Mouse (Mus musculus) MEL (cell line): Measurements from ENCODE around the gene Cacnb3. TPM values are rescaled to one million over a fixed set of nuclear protein-coding genes. Genes with fewer than 3 reads are reported as not detected.

Experiments
- DNase-seq: peaks from one replicate; pipeline ENCODE4 v3.0.0; 2011; ENCODE audit warnings: low read depth, low spot score
- H3K27ac ChIP-seq: 2 replicates; pipeline ENCODE4 v1.5.1; 2012; ENCODE audit warnings: low read depth, mild to moderate bottlenecking, control low read depth, low read length, moderate library complexity; ENCODE audit not compliant: control insufficient read depth
- H3K27me3 ChIP-seq, 2 experiments: fragments of 150-350 bp in 1 of 2; sonication (generic) in 1 of 2; 2 replicates each; pipeline ENCODE4 v1.6.1; 2012; ENCODE audit warnings: low read length in 2 of 2, mild to moderate bottlenecking in 2 of 2, improper control_type of control experiment in 1 of 2, moderate library complexity in 1 of 2; ENCODE audit not compliant: insufficient read depth in 2 of 2, control insufficient read depth in 1 of 2
- H3K36me3 ChIP-seq, 2 experiments: 2 replicates each; pipeline ENCODE4 v1.6.1; 2012 to 2014; ENCODE audit warnings: low read length in 2 of 2, improper control_type of control experiment in 1 of 2, inconsistent platforms in 1 of 2, mild to moderate bottlenecking in 1 of 2; ENCODE audit not compliant: insufficient read depth in 2 of 2, control insufficient read depth in 1 of 2
- H3K4me1 ChIP-seq, 2 experiments: fragments of 150-350 bp in 1 of 2; sonication (generic) in 1 of 2; 2 replicates each; pipeline ENCODE4 v1.6.1; 2012; ENCODE audit warnings: low read length in 2 of 2, improper control_type of control experiment in 1 of 2, mild to moderate bottlenecking in 1 of 2; ENCODE audit not compliant: insufficient read depth in 2 of 2, control insufficient read depth in 1 of 2
- H3K4me3 ChIP-seq, 2 experiments: fragments of 150-350 bp in 1 of 2; sonication (generic) in 1 of 2; 2 replicates each; pipeline ENCODE4 v1.5.1; 2012; ENCODE audit warnings: low read depth in 2 of 2, low read length in 2 of 2, mild to moderate bottlenecking in 2 of 2, moderate library complexity in 2 of 2, control low read depth in 1 of 2, improper control_type of control experiment in 1 of 2; ENCODE audit not compliant: control insufficient read depth in 1 of 2, insufficient read depth in 1 of 2
- H3K79me2 ChIP-seq: 2 replicates; pipeline ENCODE4 v1.6.1; 2012; ENCODE audit warnings: mild to moderate bottlenecking, low read length, moderate library complexity; ENCODE audit not compliant: control insufficient read depth, poor library complexity, insufficient read depth
- H3K9ac ChIP-seq: 2 replicates; pipeline ENCODE4 v1.6.1; 2012; ENCODE audit warnings: low read depth, mild to moderate bottlenecking, control low read depth, low read length, moderate library complexity; ENCODE audit not compliant: control insufficient read depth, poor library complexity, severe bottlenecking
- H3K9me3 ChIP-seq: fragments of 150-350 bp; sonication (generic); replicated peaks from 2 replicates; pipeline ENCODE4 v1.6.1; 2012; ENCODE audit warnings: mild to moderate bottlenecking, low read length, improper control_type of control experiment, moderate library complexity; ENCODE audit not compliant: insufficient read depth
- CHD2 ChIP-seq: IDR thresholded peaks from 2 replicates; pipeline ENCODE4 v1.6.1; 2011; ENCODE audit warnings: low read length, improper control_type of control experiment
- CTCF ChIP-seq, 3 experiments: IDR thresholded peaks in 2 of 3; conservative IDR thresholded peaks in 1 of 3; 2 replicates each; pipeline ENCODE4 v1.5.1; 2011 to 2012; ENCODE audit warnings: low read length in 3 of 3, low read depth in 2 of 3, mild to moderate bottlenecking in 2 of 3, improper control_type of control experiment in 1 of 3, inconsistent platforms in 1 of 3, mixed read lengths in 1 of 3, moderate library complexity in 1 of 3; ENCODE audit not compliant: control insufficient read depth in 1 of 3, insufficient read depth in 1 of 3, poor library complexity in 1 of 3, severe bottlenecking in 1 of 3
- E2F4 ChIP-seq: IDR thresholded peaks from 2 replicates; pipeline ENCODE4 v1.6.1; 2011; ENCODE audit warnings: low read depth, low read length, improper control_type of control experiment, borderline replicate concordance
- ELF1 ChIP-seq: IDR thresholded peaks from 2 replicates; pipeline ENCODE4 v1.6.1; 2014; ENCODE audit warnings: low read depth, mild to moderate bottlenecking, inconsistent platforms, low read length, improper control_type of control experiment, moderate library complexity
- EP300 ChIP-seq, 2 experiments: IDR thresholded peaks; 2 replicates each; pipeline ENCODE4 v1.6.1; 2011; ENCODE audit warnings: improper control_type of control experiment in 2 of 2, low read length in 2 of 2, low read depth in 1 of 2, mild to moderate bottlenecking in 1 of 2
- ETS1 ChIP-seq: IDR thresholded peaks from 2 replicates; pipeline ENCODE4 v1.6.1; 2012; ENCODE audit warnings: low read depth, mild to moderate bottlenecking, inconsistent platforms, low read length, improper control_type of control experiment, moderate library complexity
- GABPA ChIP-seq: IDR thresholded peaks from 2 replicates; pipeline ENCODE4 v1.6.1; 2012; ENCODE audit warnings: low read depth, mild to moderate bottlenecking, inconsistent platforms, low read length, improper control_type of control experiment, moderate library complexity
- GATA1 ChIP-seq: IDR thresholded peaks from 2 replicates; pipeline ENCODE4 v1.6.1; 2011; ENCODE audit warnings: low read depth, low read length, improper control_type of control experiment
- JUND ChIP-seq: IDR thresholded peaks from 2 replicates; pipeline ENCODE4 v1.6.1; 2011; ENCODE audit warnings: low read depth, mild to moderate bottlenecking, improper control_type of control experiment, low read length
- KAT2A ChIP-seq: conservative IDR thresholded peaks from 2 replicates; pipeline ENCODE4 v1.6.1; 2012; ENCODE audit warnings: low read depth, low read length, improper control_type of control experiment, inconsistent platforms
- MAZ ChIP-seq: IDR thresholded peaks from 2 replicates; pipeline ENCODE4 v1.6.1; 2012; ENCODE audit warnings: low read depth, mild to moderate bottlenecking, inconsistent platforms, low read length, improper control_type of control experiment
- NELFE ChIP-seq: IDR thresholded peaks from 2 replicates; pipeline ENCODE4 v1.6.1; 2011; ENCODE audit warnings: low read depth, low read length, improper control_type of control experiment
- NRF1 ChIP-seq: IDR thresholded peaks from 2 replicates; pipeline ENCODE4 v1.6.1; 2014; ENCODE audit warnings: low read depth, mild to moderate bottlenecking, inconsistent platforms, low read length, improper control_type of control experiment, moderate library complexity; ENCODE audit not compliant: poor library complexity, insufficient read depth, severe bottlenecking
- POLR2AphosphoS2 ChIP-seq: IDR thresholded peaks from 2 replicates; pipeline ENCODE4 v1.6.1; 2011; ENCODE audit warnings: low read length, improper control_type of control experiment
- RAD21 ChIP-seq: IDR thresholded peaks from 2 replicates; pipeline ENCODE4 v1.6.1; 2011; ENCODE audit warnings: mild to moderate bottlenecking, low read depth, low read length, improper control_type of control experiment
- RCOR1 ChIP-seq: IDR thresholded peaks from 2 replicates; pipeline ENCODE4 v1.6.1; 2012; ENCODE audit warnings: low read depth, mild to moderate bottlenecking, inconsistent platforms, low read length, improper control_type of control experiment
- SIN3A ChIP-seq: IDR thresholded peaks from 2 replicates; pipeline ENCODE4 v1.6.1; 2012; ENCODE audit warnings: low read length, improper control_type of control experiment, inconsistent platforms
- SMC3 ChIP-seq: IDR thresholded peaks from 2 replicates; pipeline ENCODE4 v1.6.1; 2011; ENCODE audit warnings: low read depth, low read length, improper control_type of control experiment
- TAL1 ChIP-seq: IDR thresholded peaks from 2 replicates; pipeline ENCODE4 v1.6.1; 2012; ENCODE audit warnings: mild to moderate bottlenecking, inconsistent platforms, low read length, moderate library complexity, mixed read lengths
- TBP ChIP-seq: IDR thresholded peaks from 2 replicates; pipeline ENCODE4 v1.8.0; 2011; ENCODE audit warnings: low read depth, low read length, improper control_type of control experiment
- TCF12 ChIP-seq: IDR thresholded peaks from 2 replicates; pipeline ENCODE4 v1.6.1; 2014; ENCODE audit warnings: low read depth, mild to moderate bottlenecking, inconsistent platforms, low read length, improper control_type of control experiment, moderate library complexity
- ZMIZ1 ChIP-seq: IDR thresholded peaks from 2 replicates; pipeline ENCODE4 v1.6.1; 2012; ENCODE audit warnings: low read depth, mild to moderate bottlenecking, inconsistent platforms, low read length, improper control_type of control experiment, moderate library complexity
- ZNF384 ChIP-seq: IDR thresholded peaks from 2 replicates; pipeline ENCODE4 v1.6.1; 2012; ENCODE audit warnings: low read depth, mild to moderate bottlenecking, inconsistent platforms, low read length, improper control_type of control experiment
- polyA plus RNA-seq, 2 experiments: library from polyadenylated mRNA; stranded (reverse) in 1 of 2; unstranded in 1 of 2; fragments of >175 nt in 1 of 2; fragments of >200 nt in 1 of 2; gene quantifications; 2 replicates each; pipeline versions ENCODE4 v1.2.1 to v1.2.4; 2012; ENCODE audit warnings: low replicate concordance in 2 of 2, low read depth in 1 of 2; ENCODE audit not compliant: insufficient read length in 2 of 2, insufficient read depth in 1 of 2, missing spikeins in 1 of 2
- total RNA-seq: library from RNA; depleted of rRNA; stranded (reverse); fragments of 300-350 nt; gene quantifications from 2 replicates; pipeline ENCODE4 v1.2.3, GENCODE M21; 2012

Gene Cacnb3
- total and polyA plus RNA-seq, 3 experiments, result 1.4 to 8.5 TPM; not detected in 1

- TF ChIP-seq RAD21 (peak; percentile 40), MAZ (no peak), SMC3 (peak; percentile 37), CTCF (IDR thresholded peaks at IDR 0.05 in 2 of 3, conservative IDR thresholded peaks at IDR 0.05 in 1 of 3; ENCODE audit: control insufficient read depth in 1 of 3, insufficient read depth in 1 of 3, low read depth in 2 of 3, low read length in 3 of 3, poor library complexity in 1 of 3, severe bottlenecking in 1 of 3) (peak; percentile 9 to 51 (median 28); a peak in 3 of 6 replicates)
- peaks cover 19 to 30% of the 10 kb centered on the region in 2 experiments for H3K27me3 ChIP-seq
- H3K79me2 ChIP-seq, result no peaks in the 10 kb centered on the region
- H3K36me3 ChIP-seq, result 0 out of 4 replicates have a peak, but pooled peaks cover 0 to under 1% of the 10 kb centered on the region in 2 experiments
- H3K4me1 ChIP-seq, result 0 out of 4 replicates have a peak, but pooled peaks cover 0 to under 1% of the 10 kb centered on the region in 2 experiments
- H3K9me3 ChIP-seq, result no peaks in the 10 kb centered on the region
- H3K27ac ChIP-seq, result no peak overlapping the region
- DNase-seq, result peak; percentile 45
- no peak overlapping the region for H3K4me3 ChIP-seq
- H3K9ac ChIP-seq, result no peak overlapping the region
Measured at GRCm38 (mm10) chr15:98626487-98627212, 4.0 kb upstream of the Cacnb3 start.

GRCm38 (mm10) chr15:98628589-98629254 lies 1.9 kb upstream of the Cacnb3 start:
- H3K36me3 ChIP-seq, result peaks cover 0 to 7% of the 10 kb centered on the region in 2 experiments; a peak in 2 of 4 replicates
- H3K27ac ChIP-seq, result no peak overlapping the region
- peaks cover 0 to 9% of the 10 kb centered on the region in 2 experiments; a peak in 2 of 4 replicates for H3K4me1 ChIP-seq
- peaks cover 17 to 24% of the 10 kb centered on the region in 2 experiments for H3K27me3 ChIP-seq
- DNase-seq, result no peak
- H3K9me3 ChIP-seq, result no peaks in the 10 kb centered on the region
- no peaks in the 10 kb centered on the region for H3K79me2 ChIP-seq
- no peak overlapping the region for H3K9ac ChIP-seq
- TF ChIP-seq GATA1, result no peak
- no peak for TF ChIP-seq RAD21
- TF ChIP-seq ETS1, result no peak
- TF ChIP-seq E2F4, result no peak
- TF ChIP-seq TCF12, result no peak
- TF ChIP-seq TAL1, result no peak
- H3K4me3 ChIP-seq, result no peak overlapping the region

DNA sequence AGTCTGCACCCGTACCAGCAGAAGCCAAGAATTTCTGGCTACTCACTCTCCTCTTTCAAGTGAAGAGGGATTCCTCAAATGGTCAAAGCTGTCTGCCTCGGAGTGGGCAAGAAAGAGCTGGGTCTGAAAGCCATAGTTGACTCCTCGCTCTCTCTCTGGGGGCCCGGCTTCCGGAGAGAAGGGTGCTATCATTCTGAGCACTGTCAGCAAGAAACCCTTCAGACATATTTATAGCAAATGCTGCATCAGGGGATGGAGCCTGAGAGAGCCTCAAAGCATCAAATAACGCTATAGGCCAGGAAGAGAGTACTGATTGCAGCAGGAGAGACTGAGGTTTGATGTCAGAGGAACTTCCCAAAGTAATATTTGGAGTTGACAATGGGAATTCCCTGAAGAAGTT lies 1.2 kb upstream of the Cacnb3 start:
- TF ChIP-seq ELF1 (no peak), ETS1 (no peak), ZNF384 (no peak), GABPA (no peak), RCOR1 (no peak), POLR2AphosphoS2 (no peak), RAD21 (no peak), NRF1 (no peak), MAZ (no peak), ZMIZ1 (no peak), JUND (no peak), KAT2A (no peak), E2F4 (no peak), CHD2 (no peak), CTCF (IDR thresholded peaks at IDR 0.05 in 2 of 3, conservative IDR thresholded peaks at IDR 0.05 in 1 of 3; ENCODE audit: control insufficient read depth in 1 of 3, insufficient read depth in 1 of 3, low read depth in 2 of 3, low read length in 3 of 3, poor library complexity in 1 of 3, severe bottlenecking in 1 of 3) (no peak), EP300 (IDR thresholded peaks at IDR 0.05; ENCODE audit: low read depth in 1 of 2, low read length in 2 of 2) (no peak), TBP (no peak), NELFE (no peak), SIN3A (no peak)
- Histone ChIP-seq H3K27ac (no peak overlapping the region), H3K79me2 (no peaks in the 10 kb centered on the region), H3K9me3 (no peaks in the 10 kb centered on the region), H3K4me3 (no peak overlapping the region), H3K4me1 (peaks cover 0 to 14% of the 10 kb centered on the region in 2 experiments; a peak in 3 of 4 replicates), H3K36me3 (peaks cover 0 to 11% of the 10 kb centered on the region in 2 experiments; a peak in 2 of 4 replicates), H3K27me3 (peaks cover 15 to 22% of the 10 kb centered on the region in 2 experiments), H3K9ac (no peak overlapping the region)
- DNase-seq, result no peak
